Mouse (Mus musculus): ENCODE data around the gene Prkar1a.
"Not testable (repeated sequence)": the region's sequence is repeated elsewhere in the genome, so short reads cannot be mapped to it uniquely, and the experiment has no call there.

The Prkar1a gene

GRCm38 (mm10) chr11:109648510-109648909, 695 bp upstream of the Prkar1a start:
- DNase-seq, result peak; percentile 42 to 54

GRCm38 (mm10) chr11:109649975-109650701, 933 bp downstream of the Prkar1a start:
- DNase-seq, result peak; percentile 91 to 93

GRCm38 (mm10) chr11:109650788-109651565, 1.8 kb downstream of the Prkar1a start:
- peak; percentile 95 to 97 for DNase-seq

GRCm38 (mm10) chr11:109651566-109652024, 2.4 kb downstream of the Prkar1a start:
- DNase-seq, result peak in 1 of 2 experiments; percentile 39

- DNase-seq, result no peak
Observed at GRCm38 (mm10) chr11:109652505-109652904, 3.3 kb downstream of the Prkar1a start.

GRCm38 (mm10) chr11:109653201-109653600, 4.0 kb downstream of the Prkar1a start:
- no peak for DNase-seq

- DNase-seq, result no peak
Observed at GRCm38 (mm10) chr11:109654581-109654980, 5.4 kb downstream of the Prkar1a start.

GRCm38 (mm10) chr11:109656232-109656631, 7.0 kb downstream of the Prkar1a start:
- DNase-seq, result no peak

GRCm38 (mm10) chr11:109660526-109660925, 11.3 kb downstream of the Prkar1a start:
- not testable (repeated sequence) for DNase-seq

- DNase-seq, result no peak
Observed at GRCm38 (mm10) chr11:109664293-109664692, 15.1 kb downstream of the Prkar1a start.

GRCm38 (mm10) chr11:109665424-109665823, 16.2 kb downstream of the Prkar1a start:
- no peak for DNase-seq

- DNase-seq, result no peak
Observed at GRCm38 (mm10) chr11:109666411-109666810, 17.2 kb downstream of the Prkar1a start.

- no peak for DNase-seq
Observed at GRCm38 (mm10) chr11:109667371-109667770, 18.2 kb downstream of the Prkar1a start.

- DNase-seq, result no peak
Observed at GRCm38 (mm10) chr11:109668115-109668725, 19.0 kb downstream of the Prkar1a start.

- no peak for DNase-seq
Observed at GRCm38 (mm10) chr11:109669149-109669708, 20.0 kb downstream of the Prkar1a start.

GRCm38 (mm10) chr11:109670026-109670916, 21.1 kb downstream of the Prkar1a start:
- DNase-seq, result no peak

- no peak for DNase-seq
Observed at GRCm38 (mm10) chr11:109671136-109672020, 22.2 kb downstream of the Prkar1a start.

GRCm38 (mm10) chr11:109672021-109672324, 22.8 kb downstream of the Prkar1a start:
- DNase-seq, result no peak

- no peak for DNase-seq
Observed at GRCm38 (mm10) chr11:109672396-109672795, 23.2 kb downstream of the Prkar1a start.

GRCm38 (mm10) chr11:109672881-109673739, 23.9 kb downstream of the Prkar1a start:
- peak in 1 of 2 experiments; percentile 28 for DNase-seq
